Mouse (Mus musculus): ENCODE measurements around the gene Slc25a12.

GRCm38 (mm10) chr2:71350904-71351726 is 16.4 kb downstream of the Slc25a12 start:
- no peak for TF ChIP-seq CTCF (IDR thresholded peaks at IDR 0.05; ENCODE audit: low read depth, low read length)
- TF ChIP-seq POLR2A (IDR thresholded peaks at IDR 0.05; ENCODE audit: borderline replicate concordance, low read depth, low read length): no peak

Data from bone marrow macrophage, adult 2 months (primary cell).